Mouse (Mus musculus) ES-Bruce4 (cell line): ENCODE data around the gene Afdn. TPM values are rescaled to one million over a fixed set of nuclear protein-coding genes. Genes with fewer than 3 reads are reported as not detected.

Experiments
- H3K27ac ChIP-seq: 2 replicates; pipeline ENCODE4 v1.5.1; 2012; ENCODE audit warnings: low read length, inconsistent platforms; ENCODE audit not compliant: insufficient read depth
- H3K27me3 ChIP-seq: 2 replicates; pipeline ENCODE4 v1.6.1; 2012; ENCODE audit warnings: mild to moderate bottlenecking, low read length, inconsistent platforms; ENCODE audit not compliant: control insufficient read depth, poor library complexity, insufficient read depth, severe bottlenecking
- H3K36me3 ChIP-seq: 2 replicates; pipeline ENCODE4 v1.6.1; 2012; ENCODE audit warnings: inconsistent platforms, mild to moderate bottlenecking, low read length, moderate library complexity; ENCODE audit not compliant: control insufficient read depth, poor library complexity, insufficient read depth, severe bottlenecking
- H3K4me1 ChIP-seq: one replicate; pipeline ENCODE4 v1.8.1; 2011; ENCODE audit warnings: low read length; ENCODE audit not compliant: control insufficient read depth, insufficient read depth
- H3K4me3 ChIP-seq: 2 replicates; pipeline ENCODE4 v1.5.1; 2011; ENCODE audit warnings: low read depth, mild to moderate bottlenecking, low read length
- H3K9ac ChIP-seq: 2 replicates; pipeline ENCODE4 v1.6.1; 2012; ENCODE audit warnings: low read depth, mild to moderate bottlenecking, inconsistent platforms; ENCODE audit not compliant: poor library complexity, severe bottlenecking
- H3K9me3 ChIP-seq: replicated peaks from 2 replicates; pipeline ENCODE4 v1.6.1; 2012; ENCODE audit warnings: mild to moderate bottlenecking, low read length, inconsistent platforms; ENCODE audit not compliant: control insufficient read depth, poor library complexity, insufficient read depth, severe bottlenecking
- CTCF ChIP-seq: IDR thresholded peaks from one replicate; pipeline ENCODE4 v1.8.1; 2011; ENCODE audit warnings: low read depth, low read length
- EP300 ChIP-seq: IDR thresholded peaks from 2 replicates; pipeline ENCODE4 v1.6.1; 2011; ENCODE audit warnings: low read depth, low read length; ENCODE audit not compliant: insufficient read depth
- POLR2A ChIP-seq: IDR thresholded peaks from one replicate; pipeline ENCODE4 v1.8.1; 2011; ENCODE audit warnings: low read length; ENCODE audit not compliant: insufficient read depth
- polyA plus RNA-seq: library from polyadenylated mRNA; stranded (reverse); fragments of >200 nt; gene quantifications from 2 replicates; pipeline ENCODE4 v1.2.4, GENCODE M21; 2011; ENCODE audit warnings: low read depth; ENCODE audit not compliant: missing spikeins, insufficient read depth, insufficient read length

The Afdn gene
- polyA plus RNA-seq, 1 experiment, result 286 TPM

DNA sequence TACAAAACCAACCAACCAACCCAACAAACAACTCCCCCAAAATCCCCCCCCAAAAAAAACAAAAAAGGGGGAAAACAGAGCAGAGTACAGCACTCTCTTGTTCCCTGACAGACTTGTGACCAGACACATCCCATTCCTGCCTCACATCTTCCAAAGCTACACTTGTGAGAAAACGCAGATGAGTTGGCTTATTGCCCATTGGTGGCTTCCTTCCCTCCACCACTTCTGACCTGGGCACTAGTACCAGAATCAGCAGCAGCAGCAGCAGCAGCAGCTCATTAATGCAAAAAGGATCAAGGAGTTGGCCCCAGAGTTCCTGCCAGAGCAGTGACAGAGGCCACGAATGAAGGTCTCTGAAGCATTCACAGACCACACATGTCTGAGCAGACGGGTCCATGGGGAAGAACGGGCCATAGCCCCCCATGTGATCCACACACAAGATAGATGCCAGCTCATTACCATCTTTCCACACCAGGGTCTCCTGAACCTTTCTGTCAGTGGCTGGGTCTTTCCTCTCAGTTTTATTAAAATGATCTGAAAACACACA, 35.3 kb upstream of the Afdn start:
- Histone ChIP-seq H3K9ac (no peak overlapping the region), H3K4me1 (no peaks in the 10 kb centered on the region), H3K9me3 (no peaks in the 10 kb centered on the region), H3K27ac (no peak overlapping the region), H3K27me3 (no peaks in the 10 kb centered on the region), H3K36me3 (no peaks in the 10 kb centered on the region), H3K4me3 (no peak overlapping the region)
- TF ChIP-seq CTCF, result no peak
- TF ChIP-seq POLR2A, result no peak
- TF ChIP-seq EP300, result no peak

DNA sequence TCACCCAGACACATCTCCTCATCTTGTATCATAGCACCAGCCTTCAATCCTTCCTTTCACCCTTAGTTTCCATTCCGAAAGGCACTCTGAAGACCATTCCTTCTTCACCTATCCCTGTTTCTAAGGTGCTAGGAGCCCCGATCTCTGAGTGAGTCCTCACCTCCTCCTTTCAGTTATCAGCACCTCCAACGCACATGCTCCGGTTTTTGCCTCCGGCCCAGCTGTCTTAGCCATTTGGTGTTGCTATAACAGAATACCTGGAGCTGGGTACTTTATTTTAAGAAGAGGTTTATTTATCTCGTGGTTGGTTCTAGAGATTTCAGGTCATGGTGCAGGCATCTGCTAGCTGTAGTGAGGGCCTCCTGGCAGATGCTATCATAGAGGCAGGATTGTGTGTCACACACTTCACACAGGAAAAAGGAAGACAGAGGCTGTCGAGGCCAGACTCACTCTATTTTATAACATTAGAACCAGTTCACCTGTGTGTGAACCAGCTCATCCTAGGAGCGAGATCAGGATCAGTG, 33.4 kb upstream of the Afdn start:
- Histone ChIP-seq H3K4me1 (peaks cover 4% of the 10 kb centered on the region), H3K27ac (no peak overlapping the region), H3K9ac (no peak overlapping the region), H3K9me3 (no peaks in the 10 kb centered on the region), H3K4me3 (no peak overlapping the region), H3K27me3 (no peaks in the 10 kb centered on the region), H3K36me3 (no peaks in the 10 kb centered on the region)
- no peak for TF ChIP-seq CTCF
- TF ChIP-seq EP300, result no peak
- TF ChIP-seq POLR2A, result no peak

DNA sequence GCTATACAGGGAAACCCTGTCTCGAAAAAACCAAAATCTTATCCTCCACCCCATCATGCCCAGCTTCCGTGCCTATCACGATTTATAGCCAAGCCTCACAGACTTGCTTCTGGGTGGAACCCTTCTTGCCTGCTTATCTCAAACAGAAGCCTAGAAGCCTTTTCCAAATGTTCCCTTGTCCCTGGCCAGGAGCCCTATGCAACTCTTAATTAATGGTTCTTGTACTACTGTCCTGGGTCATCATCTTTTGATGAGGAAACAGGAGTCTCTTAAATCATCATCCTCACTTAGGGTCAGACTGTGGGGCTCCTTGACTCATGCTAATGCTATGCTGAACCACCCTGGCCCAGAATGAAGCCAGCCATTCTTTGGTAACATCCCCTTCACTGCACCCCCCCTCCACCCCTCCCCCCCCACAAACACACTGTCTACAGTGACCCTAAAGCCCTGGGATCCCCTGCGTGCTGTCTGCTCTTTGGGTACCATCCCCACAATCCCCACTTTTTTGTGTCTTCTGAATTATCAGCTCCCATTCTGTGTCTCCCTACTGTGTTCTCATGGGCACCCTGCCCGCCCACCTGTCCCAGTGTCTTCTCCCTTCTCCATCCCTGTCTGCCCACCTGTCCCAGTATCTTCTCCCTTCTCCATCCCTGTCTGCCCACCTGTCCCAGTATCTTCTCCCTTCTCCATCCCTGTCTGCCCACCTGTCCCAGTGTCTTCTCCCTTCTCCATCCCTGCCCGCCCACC, 29.2 kb upstream of the Afdn start:
- Histone ChIP-seq H3K36me3 (no peaks in the 10 kb centered on the region), H3K9me3 (no peaks in the 10 kb centered on the region), H3K27me3 (no peaks in the 10 kb centered on the region), H3K4me3 (no peak overlapping the region), H3K4me1 (peaks cover 6% of the 10 kb centered on the region), H3K9ac (no peak overlapping the region), H3K27ac (no peak overlapping the region)
- TF ChIP-seq CTCF, result no peak
- TF ChIP-seq EP300, result no peak
- TF ChIP-seq POLR2A, result no peak

DNA sequence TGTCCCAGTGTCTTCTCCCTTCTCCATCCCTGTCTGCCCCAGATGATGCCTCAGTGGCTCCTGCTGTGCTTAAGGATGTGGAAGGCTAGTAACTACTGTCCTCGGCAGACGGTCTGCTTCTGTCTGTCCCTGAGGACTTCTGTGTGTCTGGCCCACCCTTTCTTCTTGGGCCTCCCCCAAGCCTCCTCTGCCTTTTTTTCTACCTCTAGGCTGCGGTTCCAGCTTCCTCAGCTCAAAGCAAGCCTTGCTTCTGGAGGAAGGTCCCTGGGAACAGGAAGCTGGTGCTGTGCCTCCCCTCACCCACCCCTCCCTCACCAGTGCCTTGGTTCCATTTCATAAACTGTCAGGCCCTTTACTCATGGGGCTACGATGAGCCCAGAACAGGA, 28.6 kb upstream of the Afdn start:
- Histone ChIP-seq H3K9ac (no peak overlapping the region), H3K4me3 (no peak overlapping the region), H3K27me3 (no peaks in the 10 kb centered on the region), H3K27ac (no peak overlapping the region), H3K9me3 (no peaks in the 10 kb centered on the region), H3K36me3 (no peaks in the 10 kb centered on the region), H3K4me1 (peaks cover 6% of the 10 kb centered on the region)
- no peak for TF ChIP-seq EP300
- TF ChIP-seq CTCF, result no peak
- no peak for TF ChIP-seq POLR2A

DNA sequence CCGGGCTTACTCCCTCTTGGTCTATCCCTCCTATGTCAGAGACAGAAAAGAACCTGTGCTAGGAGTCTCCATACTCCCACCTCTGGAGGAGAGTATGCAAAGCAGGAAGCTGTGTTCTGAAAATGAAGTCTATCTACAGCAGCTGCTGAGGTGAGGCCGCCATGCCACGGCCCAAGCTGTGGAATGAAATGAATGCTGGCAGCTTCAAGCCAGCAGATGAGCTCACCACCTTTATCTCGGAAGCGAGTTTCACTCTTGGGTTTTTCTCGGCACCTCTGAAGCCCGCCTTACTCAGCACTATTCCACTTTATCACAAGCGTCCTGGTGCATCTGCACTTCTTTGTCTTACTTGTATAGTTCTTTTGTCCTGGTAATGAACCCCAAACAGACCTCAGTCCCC, 27.7 kb upstream of the Afdn start:
- TF ChIP-seq POLR2A (no peak), EP300 (no peak)

DNA sequence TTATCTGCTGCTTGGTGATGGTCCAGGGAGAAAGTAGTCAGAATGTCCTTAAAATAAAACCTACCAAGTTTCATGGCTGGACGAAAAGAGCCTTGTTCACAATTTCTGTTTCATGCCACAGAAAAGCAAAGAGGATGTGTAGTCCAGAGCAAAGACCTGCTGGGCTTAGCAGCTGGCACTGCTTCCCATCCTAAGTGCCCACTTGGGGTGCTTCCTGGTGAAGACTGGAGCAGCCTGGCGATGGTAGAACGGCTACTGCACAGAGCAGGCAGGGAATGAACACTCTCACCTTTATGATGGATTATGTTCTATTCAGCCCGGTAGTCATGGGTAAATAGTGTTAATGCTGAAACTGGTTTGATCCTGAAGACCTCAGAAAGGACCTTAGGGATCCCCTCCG, 26.4 kb upstream of the Afdn start:
- no peaks in the 10 kb centered on the region for H3K9me3 ChIP-seq
- H3K9ac ChIP-seq, result no peak overlapping the region
- TF ChIP-seq CTCF (no peak), EP300 (no peak), POLR2A (no peak)
- no peak overlapping the region for H3K27ac ChIP-seq
- H3K27me3 ChIP-seq, result no peaks in the 10 kb centered on the region
- peaks cover 6% of the 10 kb centered on the region for H3K4me1 ChIP-seq
- no peaks in the 10 kb centered on the region for H3K36me3 ChIP-seq
- H3K4me3 ChIP-seq, result no peak overlapping the region

More for the DNA sequence above, 27.7 kb upstream of the Afdn start:
- Histone ChIP-seq H3K27ac (0 out of 2 replicates have a peak overlapping the region, but pooled peaks have one; percentile 16), H3K9me3 (no peaks in the 10 kb centered on the region), H3K4me1 (peaks cover 6% of the 10 kb centered on the region), H3K36me3 (no peaks in the 10 kb centered on the region), H3K9ac (no peak overlapping the region), H3K27me3 (no peaks in the 10 kb centered on the region), H3K4me3 (no peak overlapping the region)
